Mouse (Mus musculus): ENCODE measurements around the gene Olfr384. TPM values are rescaled to one million over a fixed set of nuclear protein-coding genes. Genes with fewer than 3 reads are reported as not detected.
"Not testable (repeated sequence)": the region's sequence is repeated elsewhere in the genome, so short reads cannot be mapped to it uniquely, and the experiment has no call there.

The Olfr384 gene
- total RNA-seq (2022), result under 1 TPM in 1 of 4 experiments, not detected in 3; 0.31 TPM

DNA sequence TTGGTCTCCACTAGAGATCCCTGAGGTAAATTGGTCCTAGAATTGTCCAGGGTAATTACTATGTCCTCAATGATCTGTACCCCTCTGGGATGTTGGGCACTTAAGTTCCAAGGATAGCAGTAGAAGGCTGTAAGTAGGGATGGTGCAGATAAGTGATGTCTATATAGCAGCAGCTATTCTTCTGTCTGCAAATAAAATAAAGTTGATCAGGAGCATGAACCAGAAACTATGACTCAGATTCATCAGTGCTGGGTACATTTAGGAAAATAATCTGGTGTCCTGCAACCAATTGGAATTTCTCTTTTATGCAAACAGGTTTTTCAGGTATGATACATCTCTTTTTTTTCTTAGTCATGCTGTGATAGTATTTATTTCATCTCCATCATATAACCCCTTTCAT, at the start of gene Olfr384:
Gene Olfr384, plus strand, starts transcription at position 301 of the 400 bp plus-strand sequence.
- no peak for DNase-seq

DNA sequence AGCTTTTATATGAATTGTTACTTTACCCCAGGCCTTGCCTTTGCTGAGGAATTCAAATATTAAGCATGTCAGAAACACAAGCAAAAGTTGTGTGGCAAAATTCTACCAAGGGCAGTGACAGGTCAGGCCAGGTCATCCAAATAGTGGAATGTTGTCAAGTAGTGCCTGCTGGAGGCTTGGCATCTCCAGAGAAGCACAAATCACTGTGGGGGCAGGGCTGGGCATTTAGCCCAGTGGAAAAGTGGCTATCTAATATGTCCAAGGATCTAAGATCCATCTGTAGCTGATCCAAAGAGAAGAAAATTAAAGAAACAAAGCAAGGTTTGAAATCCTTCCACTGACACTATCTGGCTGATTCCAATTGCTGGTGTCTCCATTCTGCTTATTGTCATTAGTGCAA, 18.5 kb upstream of the Olfr384 start:
- DNase-seq, result peak; percentile 25

GRCm38 (mm10) chr11:73583188-73583587, 15.2 kb upstream of the Olfr384 start:
- DNase-seq, result not testable (repeated sequence)

GRCm38 (mm10) chr11:73592908-73593307, 5.5 kb upstream of the Olfr384 start, which contains the start of gene Olfr385:
Gene Olfr385 (minus strand): TSS chr11:73593008.
- no peak for DNase-seq

Other genes starting within 250 kb of the Olfr384 start
- gene Olfr20, start 247.8 kb upstream of the Olfr384 start, total RNA-seq (2022), result not detected
- not detected for gene Olfr376, start 227.3 kb upstream of the Olfr384 start, total RNA-seq (2022)
- not detected for gene Olfr1, start 199.0 kb upstream of the Olfr384 start, total RNA-seq (2022)
- not detected for gene Olfr378, start 170.1 kb upstream of the Olfr384 start, total RNA-seq (2022)
- not detected for gene Olfr380, start 141.1 kb upstream of the Olfr384 start, total RNA-seq (2022)
- not detected for gene Olfr381, start 107.0 kb upstream of the Olfr384 start, total RNA-seq (2022)
- gene Olfr382, start 81.4 kb upstream of the Olfr384 start, total RNA-seq (2022), result not detected
- not detected for gene Olfr385, start 5.6 kb upstream of the Olfr384 start, total RNA-seq (2022)
- not detected for gene Zfp735, start 90.2 kb downstream of the Olfr384 start, total RNA-seq (2022)
- gene Olfr389, start 182.1 kb downstream of the Olfr384 start, total RNA-seq (2022), result not detected
- gene Olfr390, start 184.4 kb downstream of the Olfr384 start, total RNA-seq (2022), result not detected
- not detected for gene Olfr391-ps, start 204.5 kb downstream of the Olfr384 start, total RNA-seq (2022)
- gene Olfr392, start 218.5 kb downstream of the Olfr384 start, total RNA-seq (2022), result not detected

All from adrenal gland, adult 8-10 months (tissue).